Mouse (Mus musculus): ENCODE results near the gene Hap1.
"Not testable (repeated sequence)": the region's sequence is repeated elsewhere in the genome, so short reads cannot be mapped to it uniquely, and the experiment has no call there.

Gene Hap1

DNA sequence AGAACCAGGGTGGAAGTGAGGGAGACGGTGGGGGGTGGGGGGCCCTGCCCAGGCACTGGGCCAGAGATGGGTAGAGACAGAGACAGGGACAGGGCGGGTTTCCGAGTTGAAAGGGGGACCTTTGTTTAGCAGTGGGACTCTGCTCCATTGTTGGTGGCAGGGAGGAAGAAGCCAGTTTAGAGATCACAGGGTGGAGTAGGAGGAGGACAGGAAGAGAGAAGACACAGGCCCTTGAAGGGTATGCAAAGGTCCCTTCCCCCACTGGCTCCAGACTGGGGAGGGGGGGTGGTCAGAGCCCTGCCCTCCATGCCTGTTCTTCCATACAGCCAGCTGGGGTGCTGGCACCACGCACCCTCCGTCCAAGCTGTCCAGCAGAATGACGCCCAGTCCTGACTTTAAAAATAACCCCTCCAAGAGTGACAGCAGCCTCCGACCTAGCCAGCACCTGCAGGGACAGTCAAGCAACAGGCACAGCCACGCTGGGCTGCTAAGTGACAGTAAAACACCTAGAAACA, 34.1 kb upstream of the Hap1 start:
- no peak for DNase-seq (ENCODE audit: low spot score)

DNA sequence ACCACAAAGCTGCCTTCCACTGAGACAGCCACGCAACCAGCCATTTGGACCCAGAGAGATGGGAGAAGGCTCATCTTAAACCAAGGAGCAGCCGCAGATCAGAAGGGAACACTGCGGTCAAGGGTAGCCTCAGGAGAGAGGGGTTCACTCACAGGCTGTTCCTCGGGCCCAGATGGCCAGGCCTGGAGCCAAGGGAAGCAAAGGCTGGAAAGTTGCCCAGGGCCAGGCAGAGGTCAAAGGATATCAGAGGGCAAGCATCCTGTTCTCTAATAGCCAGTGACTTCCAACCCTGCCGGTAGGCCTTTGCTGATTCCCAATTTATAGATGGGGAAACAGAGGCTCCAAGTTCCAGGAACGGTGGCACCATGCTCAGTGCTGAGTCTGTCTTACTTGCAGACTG, 32.7 kb upstream of the Hap1 start:
- no peak for DNase-seq (ENCODE audit: low spot score)

DNA sequence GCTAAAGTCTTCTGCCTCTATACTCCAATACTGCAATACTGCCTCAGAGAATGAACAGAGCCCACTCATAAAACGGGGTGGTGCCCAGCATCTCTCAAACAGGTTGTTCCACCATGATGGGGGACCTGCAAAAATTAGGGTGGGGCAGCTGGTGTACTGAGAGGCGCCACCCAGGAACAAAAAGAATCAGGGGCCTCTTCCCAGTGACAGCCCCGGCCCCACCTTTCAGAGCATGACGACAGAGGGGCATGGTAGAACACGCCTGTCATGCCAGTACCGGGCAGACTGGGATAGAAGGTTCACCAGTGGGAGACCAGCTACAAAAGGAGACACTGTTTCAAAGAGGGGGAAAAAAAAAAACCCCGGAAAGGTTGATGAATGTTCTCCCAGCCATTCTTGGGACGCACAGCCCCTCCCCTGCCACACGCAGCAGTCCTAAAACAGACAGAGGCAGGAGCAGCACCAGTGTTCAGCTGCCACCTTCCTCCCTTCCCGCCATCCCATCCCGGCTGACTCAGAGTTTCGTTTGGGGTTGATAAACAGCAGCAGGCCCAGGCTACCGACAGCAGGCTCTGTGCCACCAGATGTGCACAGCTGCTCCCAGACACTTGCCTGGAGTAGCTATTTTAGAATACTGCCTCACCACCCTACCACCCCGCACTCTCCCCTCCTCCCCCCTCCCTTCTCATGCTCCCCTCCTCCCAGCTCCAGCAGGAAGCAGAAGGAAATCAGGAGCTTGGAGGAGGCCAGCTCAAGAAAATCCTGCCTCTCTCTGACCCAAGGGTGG, 31.9 kb upstream of the Hap1 start:
- DNase-seq (ENCODE audit: low spot score), result no peak

DNA sequence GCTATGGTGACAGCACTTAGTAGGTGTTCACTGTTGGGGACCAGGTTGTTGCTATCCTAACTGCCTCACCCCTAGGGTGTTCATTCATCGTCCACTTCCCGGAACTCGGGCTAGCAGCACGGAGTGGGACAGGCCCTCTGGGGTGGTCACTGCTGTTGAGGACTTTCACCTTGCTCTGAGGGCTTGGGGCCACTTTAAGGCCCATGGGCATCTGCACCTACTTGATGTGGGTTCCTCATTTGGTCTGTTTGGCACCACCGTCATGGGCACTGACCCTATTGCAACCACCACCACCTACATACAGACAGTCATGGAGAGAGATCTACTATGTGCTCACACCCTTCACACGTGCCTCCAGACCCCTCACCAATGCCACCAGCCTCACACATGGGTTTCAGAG, 31.2 kb upstream of the Hap1 start:
- DNase-seq (ENCODE audit: low spot score), result no peak

DNA sequence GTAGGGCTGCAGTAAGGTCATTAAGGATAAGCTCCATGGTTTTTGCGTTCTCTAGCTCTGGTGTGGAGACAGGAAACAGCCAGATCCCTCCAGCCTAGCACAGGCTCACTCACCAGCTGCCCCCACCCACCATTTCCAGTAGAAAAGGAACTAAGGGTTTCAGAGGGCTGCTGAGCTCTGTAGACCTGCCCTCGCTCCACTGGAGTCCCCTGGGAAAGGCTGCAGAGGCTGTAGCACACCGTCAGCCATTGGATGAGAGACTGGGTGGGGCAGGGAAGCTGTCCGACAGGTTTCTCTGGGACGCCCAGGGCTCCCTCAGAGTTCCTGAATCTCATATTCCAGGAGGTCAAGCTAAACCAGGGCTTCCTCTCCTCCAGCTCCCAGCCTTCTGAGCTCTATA, 30.7 kb upstream of the Hap1 start:
- no peak for DNase-seq (ENCODE audit: low spot score)

DNA sequence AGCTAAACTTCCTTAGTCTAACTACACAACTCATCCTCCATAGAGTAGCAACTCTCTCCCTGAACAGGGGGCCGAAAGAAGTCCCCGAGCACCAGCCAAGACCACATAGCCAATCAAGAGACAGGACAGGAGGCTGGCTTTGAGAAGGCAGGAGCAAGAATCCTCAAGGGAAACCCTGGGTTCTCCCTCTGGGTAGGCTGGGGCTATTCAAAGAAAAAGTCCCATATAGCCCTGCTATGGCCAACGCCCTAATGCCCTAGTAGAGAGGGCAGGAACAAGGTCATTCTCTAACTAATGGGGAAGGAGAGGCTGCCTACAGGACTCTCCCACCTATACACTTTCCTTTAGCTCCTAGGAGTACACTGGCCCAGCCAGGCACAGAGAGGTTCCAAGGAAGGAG, 29.1 kb upstream of the Hap1 start:
- DNase-seq (ENCODE audit: low spot score), result no peak

DNA sequence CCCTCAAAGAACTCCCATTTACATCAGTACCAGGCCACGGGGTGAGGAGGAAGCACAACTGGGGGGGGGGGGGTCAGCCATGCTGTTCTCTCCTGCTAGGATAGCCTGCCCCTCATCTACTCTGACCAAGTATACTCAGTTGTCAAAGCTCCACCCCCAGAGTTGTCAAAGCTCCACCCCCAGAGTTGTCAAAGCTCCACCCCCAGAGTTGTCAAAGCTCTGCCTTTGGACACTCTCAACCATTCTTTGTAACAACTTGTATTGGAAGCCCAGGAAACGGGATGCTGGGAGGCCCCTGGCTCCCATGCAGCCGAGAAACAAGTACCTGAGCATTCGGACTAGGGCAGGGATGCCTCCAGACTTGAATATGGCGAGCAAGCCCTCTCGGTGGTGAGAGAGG, 26.8 kb upstream of the Hap1 start:
- DNase-seq (ENCODE audit: low spot score), result no peak

DNA sequence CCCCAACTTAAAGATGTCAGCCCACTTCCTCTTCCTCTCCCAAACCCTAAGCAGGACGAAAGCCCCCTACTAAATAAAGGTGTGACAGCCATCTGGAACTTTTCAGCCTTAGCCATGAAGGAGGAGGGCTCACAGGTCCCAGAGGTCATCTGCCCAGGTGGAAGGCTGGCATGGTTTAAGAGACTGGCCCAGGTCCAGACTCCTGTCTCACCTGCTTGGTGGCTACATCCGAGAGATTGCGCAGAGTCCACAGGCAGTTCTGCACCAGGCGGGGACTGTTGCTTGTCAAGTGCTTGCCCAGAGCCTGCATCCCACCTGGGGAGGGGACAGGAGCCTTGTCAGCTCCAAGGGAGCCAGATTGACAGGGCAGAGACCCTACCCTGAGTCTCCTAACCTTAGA, 23.4 kb upstream of the Hap1 start:
- no peak for DNase-seq (ENCODE audit: low spot score)

DNA sequence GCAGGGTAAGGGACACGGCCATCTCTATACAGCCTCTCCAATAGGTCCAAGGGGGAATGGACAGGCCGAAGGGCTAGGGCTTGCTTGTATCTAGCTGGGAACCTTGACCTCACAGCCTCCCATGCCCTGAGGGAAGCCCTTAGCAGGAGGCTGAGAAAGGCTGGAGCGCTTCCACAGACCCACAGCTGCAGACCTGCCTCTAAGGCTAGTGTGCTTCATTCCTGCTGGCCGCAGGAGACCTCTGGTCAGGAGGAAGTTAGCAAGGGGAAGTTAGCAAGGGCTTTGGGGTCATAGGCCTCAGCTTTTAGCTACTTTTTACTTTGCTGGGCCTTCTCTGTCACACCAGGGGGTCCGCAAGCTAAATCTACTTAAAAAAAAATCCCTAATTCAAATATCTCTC, 22.5 kb upstream of the Hap1 start:
- no peak for DNase-seq (ENCODE audit: low spot score)

DNA sequence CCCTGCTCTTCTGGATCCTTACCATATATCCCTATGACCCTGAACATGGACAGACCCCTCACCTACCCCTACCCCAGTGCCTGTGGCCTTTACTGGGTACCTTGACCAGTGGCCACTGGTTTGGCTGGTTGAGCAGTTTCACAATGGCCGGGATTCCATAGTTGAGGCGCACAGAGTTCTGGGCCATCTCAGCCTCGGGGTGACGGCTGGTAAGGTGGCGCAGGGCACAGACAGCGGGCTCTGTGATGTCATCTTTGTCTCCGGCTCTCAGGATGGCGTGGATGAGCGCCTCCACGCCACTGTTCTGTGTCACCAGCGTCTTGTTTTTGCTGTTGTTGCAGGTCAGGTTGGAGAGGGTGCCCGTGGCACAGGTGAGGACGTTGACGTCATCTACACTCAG, 22.1 kb upstream of the Hap1 start:
- no peak for DNase-seq (ENCODE audit: low spot score)

DNA sequence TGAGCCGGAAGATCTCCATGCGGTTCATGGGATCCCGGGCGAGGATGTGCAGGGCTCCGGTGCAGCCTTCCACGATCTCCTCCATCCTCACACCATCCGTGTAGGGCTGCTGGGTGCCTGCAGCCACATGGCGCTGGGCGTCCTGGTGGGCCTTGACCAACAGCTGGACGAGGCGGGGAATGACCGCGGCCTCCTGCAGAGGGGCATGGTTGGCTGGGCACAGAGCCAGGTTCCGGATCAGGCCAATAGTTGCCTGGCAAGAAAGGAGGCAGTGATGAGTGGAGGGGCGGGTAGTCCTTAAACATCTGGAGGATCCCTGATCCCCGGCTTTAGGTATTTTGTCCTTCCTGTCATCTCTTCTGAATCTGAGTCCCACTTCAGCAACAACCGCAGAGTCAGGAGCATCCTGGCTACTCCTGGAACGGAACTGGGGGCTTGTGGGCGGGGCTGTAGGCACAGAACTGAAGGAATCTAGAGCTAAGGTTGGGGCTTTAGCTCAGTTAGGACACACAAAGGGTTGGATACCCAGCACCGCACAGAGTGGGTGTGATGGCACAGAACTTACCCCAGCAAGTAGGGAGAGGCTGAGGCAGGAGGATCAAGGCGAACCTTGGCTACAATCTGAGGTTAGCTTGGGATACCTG, 20.9 kb upstream of the Hap1 start:
- DNase-seq (ENCODE audit: low spot score), result no peak

DNA sequence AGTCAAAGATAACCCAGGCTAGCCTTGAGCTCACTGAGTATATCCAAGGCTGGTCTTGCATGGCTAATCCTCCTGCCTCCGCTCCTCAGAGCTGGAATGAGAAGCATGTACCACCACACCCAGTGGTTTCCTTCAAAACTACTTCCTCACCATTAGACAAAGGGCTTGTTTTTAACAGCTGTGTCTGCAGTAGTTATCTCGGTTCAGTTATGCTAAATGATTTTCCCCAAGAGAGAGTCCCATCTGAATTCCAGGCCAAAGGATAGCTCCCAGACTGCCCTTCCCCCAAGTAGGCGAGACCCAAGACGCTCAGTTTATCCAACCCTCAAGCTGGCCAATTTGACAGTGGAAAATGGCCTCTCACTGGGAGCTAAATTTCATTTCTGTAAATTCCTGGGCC, 20.1 kb upstream of the Hap1 start:
- DNase-seq (ENCODE audit: low spot score), result no peak

DNA sequence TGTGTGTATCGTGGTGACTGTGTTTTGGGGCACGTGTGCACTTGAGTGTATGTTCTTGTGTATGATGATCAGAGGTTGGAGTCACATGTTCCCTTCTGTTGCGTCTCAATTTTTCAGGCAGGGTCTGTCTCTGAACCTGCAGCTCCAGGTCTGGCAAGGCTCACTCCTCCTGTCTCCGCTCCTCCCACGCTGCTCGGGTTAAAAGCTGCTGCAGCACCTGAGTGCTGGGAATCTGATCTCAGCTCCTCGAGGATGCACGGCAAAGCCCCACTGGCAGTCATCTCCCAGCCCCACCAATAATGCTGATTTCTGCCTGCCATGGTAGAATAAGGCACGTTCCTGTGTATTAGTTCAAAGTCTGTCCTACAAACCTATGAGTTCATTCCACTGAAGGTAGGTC, 19.2 kb upstream of the Hap1 start:
- DNase-seq (ENCODE audit: low spot score), result no peak

DNA sequence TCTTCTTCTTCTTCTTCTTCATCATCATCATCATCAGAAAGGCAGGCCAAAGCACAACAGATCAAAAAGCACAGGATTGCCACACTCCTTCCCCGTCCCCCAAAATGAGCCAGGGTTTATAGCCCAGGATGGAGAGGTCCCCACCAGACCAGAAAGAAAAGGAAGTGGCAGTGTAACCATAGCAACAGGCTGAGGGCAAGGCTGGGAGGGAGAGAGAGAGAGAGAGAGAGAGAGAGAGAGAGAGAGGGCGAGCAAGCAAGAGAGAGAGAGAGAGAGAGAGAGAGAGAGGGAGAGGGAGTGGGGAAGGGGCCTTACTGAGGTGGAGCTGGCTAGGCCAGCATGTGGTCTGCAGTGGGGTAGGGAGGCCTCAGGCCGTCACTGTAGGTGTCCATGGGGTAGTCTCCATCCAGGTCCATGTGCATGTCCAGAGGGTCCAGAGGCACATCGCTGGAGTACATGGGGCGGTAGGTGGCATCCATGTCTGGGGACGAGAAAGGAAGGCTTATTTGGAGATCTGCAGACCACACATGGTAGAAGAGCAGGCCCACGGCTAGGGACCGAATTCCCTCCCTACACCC, 16.1 kb upstream of the Hap1 start:
- DNase-seq (ENCODE audit: low spot score), result no peak

DNA sequence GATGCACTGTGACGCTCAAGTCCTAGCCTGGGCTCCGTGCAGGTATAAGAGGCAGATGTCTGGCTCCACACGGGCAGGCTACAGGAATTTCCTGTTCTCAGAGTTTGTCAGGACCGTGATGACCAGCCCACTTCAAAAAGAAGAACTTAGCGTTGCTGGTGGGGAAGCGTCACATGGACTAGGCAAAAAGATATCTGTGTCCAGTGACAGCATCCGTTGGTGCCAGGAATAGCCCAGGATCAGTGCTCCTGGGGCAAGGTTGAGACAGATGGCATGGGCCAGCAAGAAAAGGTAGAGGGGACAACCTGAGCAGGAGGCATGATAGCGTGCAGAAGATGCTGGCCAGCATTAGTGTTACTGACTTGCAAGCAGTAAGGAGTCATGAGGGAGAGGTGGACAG, 13.9 kb upstream of the Hap1 start:
- DNase-seq (ENCODE audit: low spot score), result no peak

DNA sequence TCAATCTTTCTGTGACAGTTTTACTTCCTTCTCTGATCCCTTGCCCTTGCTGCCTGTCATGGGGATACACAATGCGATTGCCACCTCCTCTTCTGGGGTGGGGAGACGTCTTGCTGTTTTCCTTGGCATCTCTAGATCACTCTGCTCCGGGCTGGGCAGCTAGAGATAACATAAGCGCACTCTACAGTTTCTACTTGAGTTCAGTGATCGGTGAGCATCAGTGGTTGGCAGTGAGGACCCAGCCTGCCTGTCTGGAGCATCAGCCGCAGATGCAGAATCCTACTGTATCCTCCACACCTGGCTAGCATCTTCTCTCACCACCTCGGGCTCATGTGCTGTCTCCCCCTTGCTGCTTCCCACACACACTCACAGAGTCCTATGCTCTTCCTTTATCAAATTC, 13.2 kb upstream of the Hap1 start:
- no peak for DNase-seq (ENCODE audit: low spot score)

DNA sequence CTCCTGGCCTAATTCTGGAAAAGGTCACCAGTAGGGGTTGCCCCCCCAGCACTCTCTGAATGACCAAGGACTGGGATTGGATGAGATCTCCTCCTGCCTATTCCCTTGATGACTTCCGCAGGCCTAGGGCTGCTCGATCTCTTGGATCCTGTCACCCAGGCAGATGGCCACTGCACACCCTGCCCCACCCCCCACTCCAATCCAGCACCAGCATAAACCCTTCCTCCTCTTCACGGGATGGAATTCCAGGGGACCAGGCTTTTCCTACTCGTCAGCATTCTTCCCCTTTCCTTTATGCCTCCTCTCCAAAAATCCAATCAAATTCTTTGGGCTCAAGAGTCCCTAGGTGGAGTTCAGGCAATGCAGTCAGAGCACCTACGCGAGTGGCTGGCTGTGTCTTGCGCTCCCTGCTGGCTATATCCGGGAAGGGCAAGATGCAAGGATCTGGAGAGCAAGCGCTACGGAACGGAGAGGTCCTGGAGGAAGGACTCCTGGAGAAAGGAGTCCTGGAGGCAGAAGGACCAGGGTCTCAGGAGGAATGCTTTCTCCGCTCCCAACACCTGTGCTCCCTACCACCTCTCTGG, 7.1 kb upstream of the Hap1 start:
- DNase-seq (ENCODE audit: low spot score), result no peak

DNA sequence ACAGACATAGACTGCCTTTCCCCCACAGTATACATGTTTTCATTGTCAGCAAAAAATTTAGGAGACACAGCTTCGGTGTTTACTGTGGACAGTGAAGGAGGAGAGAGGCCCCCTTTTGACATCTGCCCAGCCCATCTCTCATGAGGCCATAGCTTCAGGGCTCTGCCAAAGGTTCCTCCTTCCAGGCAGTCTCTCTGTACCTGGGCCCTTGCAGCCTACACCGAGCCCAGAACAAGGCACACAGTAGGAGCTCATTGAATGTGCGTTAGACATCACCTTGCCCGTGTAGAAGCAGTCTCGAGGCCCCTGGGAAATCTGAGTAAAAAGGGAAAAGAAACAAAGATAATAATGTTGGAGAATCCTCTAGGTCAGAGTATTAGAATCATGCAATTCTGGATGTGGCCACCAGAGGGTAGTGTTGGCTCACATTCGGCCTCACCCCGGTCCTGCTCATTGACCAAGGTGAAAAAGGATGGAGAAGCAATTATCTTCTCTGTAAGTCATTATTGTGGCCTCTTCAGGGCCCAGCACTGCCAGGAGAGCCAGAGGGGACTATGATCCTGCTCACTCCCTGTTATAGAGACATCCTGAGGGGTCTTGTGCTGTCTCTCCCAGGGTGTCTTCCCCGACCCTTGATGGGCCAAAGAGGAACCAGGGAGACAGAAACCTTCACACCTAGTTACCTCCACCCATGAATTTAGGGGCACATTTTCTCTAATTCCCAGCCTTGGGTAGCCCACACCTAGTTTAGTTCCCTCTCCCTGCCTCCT, 6.5 kb upstream of the Hap1 start:
- DNase-seq (ENCODE audit: low spot score), result no peak

DNA sequence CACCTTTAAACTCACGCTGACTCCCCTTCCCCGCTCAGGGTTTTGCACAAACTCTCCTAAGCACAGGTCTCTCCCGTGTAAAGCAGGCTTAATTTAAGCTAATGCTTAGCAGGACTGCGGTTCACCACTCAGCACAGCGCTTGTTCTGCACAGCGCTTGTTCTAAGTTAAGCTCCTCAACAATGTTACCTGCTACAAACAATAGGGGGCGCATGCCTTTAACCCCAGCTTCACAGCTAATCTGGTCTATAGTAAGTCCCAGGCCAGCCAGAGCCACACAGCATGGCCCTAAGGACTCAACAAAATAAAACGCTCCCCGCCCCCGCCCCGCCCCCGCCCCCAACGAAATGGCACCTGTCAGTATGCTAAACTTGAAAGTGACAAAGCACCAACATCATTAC, 5.1 kb upstream of the Hap1 start:
- not testable (repeated sequence) for DNase-seq (ENCODE audit: low spot score)

DNA sequence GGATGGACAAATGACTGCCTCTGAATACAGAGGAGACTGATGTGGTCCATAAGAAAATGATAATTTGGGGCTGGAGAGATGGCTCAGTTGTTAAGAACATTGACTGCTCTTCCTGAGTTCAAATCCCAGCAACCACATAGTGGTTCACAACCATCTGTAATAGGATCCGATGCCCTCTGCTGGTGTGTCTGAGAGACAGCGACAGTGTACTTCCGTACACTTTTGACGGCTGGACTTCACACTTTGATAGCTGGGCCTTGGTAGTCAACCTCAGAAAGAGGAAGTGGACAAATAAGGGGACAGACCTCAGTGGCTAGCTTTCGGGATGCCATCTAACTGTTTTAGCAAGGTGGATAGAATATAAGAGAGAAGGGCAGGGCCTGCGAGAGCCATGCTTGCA, 4.2 kb upstream of the Hap1 start:
- DNase-seq (ENCODE audit: low spot score), result no peak

DNA sequence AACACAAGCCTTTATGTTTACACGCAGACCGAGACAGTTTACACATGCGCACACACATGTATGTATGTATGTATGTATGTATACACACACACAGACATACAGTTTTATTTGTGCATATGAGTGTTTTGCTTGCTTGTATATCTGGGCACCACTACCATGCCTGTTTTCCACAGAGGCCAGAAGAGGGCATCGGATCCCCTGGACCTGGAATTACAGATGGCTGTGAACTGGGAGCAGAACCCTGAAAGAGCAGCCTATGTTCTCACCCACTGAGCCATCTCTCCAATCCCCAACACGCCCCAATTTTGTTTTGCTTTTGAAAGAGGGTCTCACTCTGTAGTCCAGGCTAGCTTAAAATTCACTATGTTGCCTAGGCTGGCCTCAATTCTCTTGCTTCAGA, 1.5 kb upstream of the Hap1 start:
- DNase-seq (ENCODE audit: low spot score), result no peak

DNA sequence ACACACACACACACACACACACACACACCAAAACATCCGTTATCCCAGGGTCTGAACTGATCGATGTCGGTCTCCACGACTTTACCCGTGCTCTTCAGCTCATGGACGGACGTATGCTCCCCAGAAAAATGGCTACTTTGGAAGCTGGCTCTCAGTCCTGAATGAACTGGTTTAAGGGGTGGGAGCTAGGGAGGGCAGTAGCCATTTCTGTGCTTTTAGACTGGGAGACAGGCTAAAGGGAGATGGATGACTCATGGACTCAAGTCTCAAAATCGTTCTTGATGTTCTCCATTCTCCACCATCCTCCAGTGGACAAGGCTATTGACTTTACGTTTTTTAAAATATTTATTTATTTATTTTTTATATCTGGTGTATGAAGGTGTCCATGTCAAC, 887 bp upstream of the Hap1 start:
- DNase-seq (ENCODE audit: low spot score), result no peak

Measured in urinary bladder, postnatal 10 days (tissue).